Mouse (Mus musculus) neural tube, embryonic 11.5 days (tissue): ENCODE data around the gene Nt5c2. TPM values are rescaled to one million over a fixed set of nuclear protein-coding genes. Genes with fewer than 3 reads are reported as not detected.
"Not testable (repeated sequence)": the region's sequence is repeated elsewhere in the genome, so short reads cannot be mapped to it uniquely, and the experiment has no call there.

Experiments
- ATAC-seq: fragments of 200-750 bp; cut with Nextera tagmentation; 2 replicates; pipeline ENCODE4 v1.8.0; 2017; ENCODE audit warnings: moderate number of reproducible peaks, mild to moderate bottlenecking, moderate TSS enrichment, moderate library complexity; ENCODE audit not compliant: insufficient read depth, low FRiP score, low TSS enrichment
- DNase-seq: peaks from one replicate; pipeline ENCODE4 v3.0.0-alpha.2; 2015; ENCODE audit warnings: low spot score
- H3K27ac ChIP-seq: fragments of 300-500 bp; sonication (generic); 2 replicates; pipeline ENCODE4 v1.5.1; 2014; ENCODE audit warnings: low read depth, mild to moderate bottlenecking, low read length
- H3K27me3 ChIP-seq: fragments of 300-500 bp; sonication (generic); 2 replicates; pipeline ENCODE4 v1.6.1; 2014; ENCODE audit warnings: mild to moderate bottlenecking, low read length, mixed read lengths; ENCODE audit not compliant: control insufficient read depth, insufficient read depth
- H3K36me3 ChIP-seq: fragments of 300-500 bp; sonication (generic); 2 replicates; pipeline ENCODE4 v1.6.1; 2014; ENCODE audit warnings: mild to moderate bottlenecking, low read length, moderate library complexity, mixed read lengths; ENCODE audit not compliant: control insufficient read depth, insufficient read depth
- H3K4me1 ChIP-seq: fragments of 300-500 bp; sonication (generic); 2 replicates; pipeline ENCODE4 v1.6.1; 2014; ENCODE audit warnings: low read length, mixed read lengths; ENCODE audit not compliant: control insufficient read depth, insufficient read depth
- H3K4me2 ChIP-seq: fragments of 300-500 bp; sonication (generic); 2 replicates; pipeline ENCODE4 v1.6.1; 2014; ENCODE audit warnings: low read depth, mild to moderate bottlenecking, moderate library complexity
- H3K4me3 ChIP-seq: fragments of 300-500 bp; sonication (generic); 2 replicates; pipeline ENCODE4 v1.5.1; 2014; ENCODE audit warnings: low read depth, low read length
- H3K9ac ChIP-seq: fragments of 300-500 bp; sonication (generic); 2 replicates; pipeline ENCODE4 v1.6.1; 2014; ENCODE audit warnings: mild to moderate bottlenecking, low read length
- H3K9me3 ChIP-seq: fragments of 300-500 bp; sonication (generic); 2 replicates; pipeline ENCODE4 v1.6.1; 2016; ENCODE audit warnings: low read length; ENCODE audit not compliant: control insufficient read depth
- WGBS: fragments of 180-500 bp; shearing (Covaris S2); extraction: QIAGEN DNeasy Blood & Tissue Kit; methylation state at CpG from one replicate; pipeline ENCODE4 v1.1.7; 2014; 5-methylcytosine and 5-hydroxymethylcytosine counted together
- polyA plus RNA-seq: library from polyadenylated mRNA; unstranded; fragments of >200 nt; fragmentation: Nextera tagmentation; extraction: Ambion mirVana; gene quantifications from 2 replicates; pipeline ENCODE4 v1.2.1, GENCODE M21; 2014

Gene Nt5c2
- polyA plus RNA-seq, 1 experiment from 2014 or later = 68.3 TPM

DNA sequence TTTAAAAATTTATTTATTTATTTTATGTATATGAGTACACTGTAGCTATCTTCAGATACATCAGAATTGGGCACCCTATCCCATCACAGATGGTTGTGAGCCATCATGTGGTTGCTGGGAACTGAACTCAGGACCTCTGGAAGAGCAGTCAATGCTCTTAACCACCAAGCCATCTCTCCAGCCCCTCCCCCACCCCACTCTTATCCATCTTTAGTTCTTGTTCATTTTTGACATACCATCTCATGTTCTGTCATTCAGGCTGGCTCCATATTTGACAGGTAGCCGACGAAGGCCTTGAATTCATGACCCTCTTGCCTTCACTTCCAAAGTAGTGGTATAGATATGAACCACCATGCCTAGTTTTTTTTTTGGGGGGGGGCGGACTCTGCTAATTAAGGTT is 36.9 kb downstream of the Nt5c2 start:
- not testable (repeated sequence) for H3K4me2 ChIP-seq, H3K27me3 ChIP-seq, ATAC-seq, H3K27ac ChIP-seq, H3K9me3 ChIP-seq, DNase-seq, H3K4me3 ChIP-seq, H3K4me1 ChIP-seq, H3K36me3 ChIP-seq, H3K9ac ChIP-seq
- WGBS = 95% methylated on average over 3 of the region's 3 CpGs

DNA sequence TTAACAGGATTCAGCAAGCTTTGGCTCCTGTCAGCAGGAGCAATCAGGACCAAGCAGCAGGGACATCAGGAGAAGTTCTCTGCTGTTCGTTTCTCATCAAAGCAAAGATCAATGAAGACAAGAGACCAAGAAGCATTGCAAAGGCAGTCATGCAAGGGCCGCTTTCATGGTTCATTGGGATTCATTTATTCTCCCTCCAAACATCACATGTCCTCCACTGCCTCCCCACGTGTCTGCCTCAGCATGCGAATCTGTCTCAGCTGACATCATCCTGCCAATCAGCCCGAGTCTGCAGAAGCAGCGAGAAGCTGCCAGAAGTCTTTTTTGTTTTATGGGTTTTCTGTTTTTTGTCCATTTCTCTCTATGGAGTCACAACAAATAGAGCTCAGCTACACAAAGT is 37.5 kb downstream of the Nt5c2 start:
- H3K27ac ChIP-seq = no peak overlapping the region
- no peak overlapping the region for H3K4me3 ChIP-seq
- no peaks in the 10 kb centered on the region for H3K36me3 ChIP-seq
- no peaks in the 10 kb centered on the region for H3K4me1 ChIP-seq
- DNase-seq (peak; percentile 26), ATAC-seq (no peak)
- H3K27me3 ChIP-seq = no peaks in the 10 kb centered on the region
- H3K9me3 ChIP-seq = no peaks in the 10 kb centered on the region
- no peak overlapping the region for H3K9ac ChIP-seq
- 44% methylated on average over 6 of the region's 6 CpGs for WGBS
- no peak overlapping the region for H3K4me2 ChIP-seq

GRCm38 (mm10) chr19:46976743-46977142 is 38.2 kb downstream of the Nt5c2 start:
- DNase-seq (no peak), ATAC-seq (no peak)
- no peak overlapping the region for H3K9ac ChIP-seq
- no peak overlapping the region for H3K27ac ChIP-seq
- WGBS = 72% methylated on average over 2 of the region's 2 CpGs
- no peaks in the 10 kb centered on the region for H3K27me3 ChIP-seq
- H3K4me2 ChIP-seq = no peak overlapping the region
- H3K4me1 ChIP-seq = peaks cover 3% of the 10 kb centered on the region; the same call in 1 of the 2 replicates
- H3K4me3 ChIP-seq = no peak overlapping the region
- H3K36me3 ChIP-seq = no peaks in the 10 kb centered on the region
- H3K9me3 ChIP-seq = no peaks in the 10 kb centered on the region

- H3K27ac ChIP-seq = no peak overlapping the region
- H3K36me3 ChIP-seq = no peaks in the 10 kb centered on the region
- H3K27me3 ChIP-seq = no peaks in the 10 kb centered on the region
- no peak overlapping the region for H3K4me3 ChIP-seq
- H3K4me2 ChIP-seq = no peak overlapping the region
- H3K9me3 ChIP-seq = no peaks in the 10 kb centered on the region
- H3K9ac ChIP-seq = no peak overlapping the region
- peaks cover 9% of the 10 kb centered on the region for H3K4me1 ChIP-seq
- DNase-seq (no peak), ATAC-seq (no peak)
- 87% methylated on average over 8 of the region's 8 CpGs for WGBS
These were observed 39.0 kb downstream of the Nt5c2 start for GRCm38 (mm10) chr19:46975997-46976396.

GRCm38 (mm10) chr19:46975565-46975964 is 39.4 kb downstream of the Nt5c2 start:
- H3K4me2 ChIP-seq = no peak overlapping the region
- no peaks in the 10 kb centered on the region for H3K27me3 ChIP-seq
- no peak overlapping the region for H3K27ac ChIP-seq
- no peak for DNase-seq
- no peak for ATAC-seq
- H3K9ac ChIP-seq = no peak overlapping the region
- H3K4me3 ChIP-seq = no peak overlapping the region
- H3K36me3 ChIP-seq = no peaks in the 10 kb centered on the region
- 81% methylated on average over 4 of the region's 4 CpGs for WGBS
- peaks cover 9% of the 10 kb centered on the region for H3K4me1 ChIP-seq
- H3K9me3 ChIP-seq = no peaks in the 10 kb centered on the region

- no peak overlapping the region for H3K4me3 ChIP-seq
- H3K27ac ChIP-seq = no peak overlapping the region
- H3K27me3 ChIP-seq = no peaks in the 10 kb centered on the region
- no peak for ATAC-seq
- H3K9ac ChIP-seq = no peak overlapping the region
- H3K9me3 ChIP-seq = no peaks in the 10 kb centered on the region
- H3K36me3 ChIP-seq = no peaks in the 10 kb centered on the region
- no peak overlapping the region for H3K4me2 ChIP-seq
- DNase-seq = no peak
- WGBS = 95% methylated on average over 3 of the region's 3 CpGs
- H3K4me1 ChIP-seq = peaks cover 9% of the 10 kb centered on the region
These were observed 42.8 kb downstream of the Nt5c2 start for GRCm38 (mm10) chr19:46972159-46972558.

DNA sequence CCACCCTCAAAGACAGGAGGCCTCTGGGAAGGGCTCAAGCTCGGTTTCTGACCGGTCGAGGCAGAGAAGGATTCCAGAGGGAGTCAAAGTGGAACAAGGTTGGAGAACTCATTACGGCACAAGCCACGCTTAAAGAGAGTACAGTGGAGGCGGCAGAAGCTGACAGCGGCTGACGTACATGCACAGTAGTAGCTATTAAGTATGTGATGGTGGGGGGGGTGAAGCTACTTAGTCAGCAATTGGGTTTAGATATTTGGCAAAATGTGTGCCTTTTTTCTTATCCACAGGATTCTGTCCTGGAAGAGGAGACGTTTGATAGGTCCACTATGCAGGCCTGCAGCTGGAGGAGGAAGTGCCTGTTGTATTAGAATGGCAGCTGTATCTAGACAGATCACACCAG is 43.2 kb downstream of the Nt5c2 start:
- peak; percentile 18 for DNase-seq
- WGBS = 63% methylated on average over 9 of the region's 9 CpGs
- Histone ChIP-seq H3K36me3 (no peaks in the 10 kb centered on the region), H3K4me1 (peaks cover 9% of the 10 kb centered on the region), H3K9me3 (no peaks in the 10 kb centered on the region), H3K4me2 (no peak overlapping the region), H3K27ac (peak overlapping the region; percentile 79), H3K4me3 (no peak overlapping the region), H3K9ac (peak overlapping the region; percentile 35; the same call in 1 of the 2 replicates), H3K27me3 (no peaks in the 10 kb centered on the region)
- ATAC-seq = no peak

GRCm38 (mm10) chr19:46971051-46971689 is 43.8 kb downstream of the Nt5c2 start:
- 0 out of 2 replicates have a peak, but pooled peaks have one; percentile 55 for ATAC-seq
- WGBS = 40% methylated on average over 8 of the region's 8 CpGs
- DNase-seq = peak; percentile 38

DNA sequence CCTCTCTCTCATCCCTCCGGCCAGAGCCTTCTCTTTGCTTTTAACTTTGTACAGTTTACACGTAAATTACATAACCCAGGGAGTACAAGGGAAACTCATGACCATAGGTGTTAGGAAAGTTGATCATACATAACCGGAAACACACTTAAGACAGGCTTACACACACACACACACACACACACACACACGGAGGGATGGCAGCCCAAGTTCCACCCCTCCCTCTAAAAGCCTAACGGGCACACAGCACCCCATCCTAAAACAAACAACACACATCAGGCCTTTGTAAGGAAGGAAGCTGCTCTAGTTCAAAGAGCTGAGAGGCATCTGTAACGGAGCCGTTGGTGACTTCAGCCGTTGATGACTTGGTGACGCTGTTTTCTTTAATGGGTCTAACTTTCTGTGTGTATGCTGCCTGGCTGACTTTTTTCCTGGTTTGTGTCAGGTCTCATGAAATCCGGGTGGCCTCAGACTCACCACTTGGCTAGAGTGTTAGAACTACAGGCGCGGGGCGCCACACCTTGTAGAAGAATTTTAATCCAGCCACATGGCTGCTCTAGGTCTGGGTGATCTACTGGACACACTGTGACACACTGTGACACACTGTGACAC is 44.7 kb downstream of the Nt5c2 start:
- no peak for ATAC-seq
- WGBS = 57% methylated on average over 13 of the region's 13 CpGs

More at GRCm38 (mm10) chr19:46971051-46971689, 43.8 kb downstream of the Nt5c2 start:
- H3K36me3 ChIP-seq = no peaks in the 10 kb centered on the region
- H3K9me3 ChIP-seq = no peaks in the 10 kb centered on the region
- H3K4me2 ChIP-seq = no peak overlapping the region
- no peak overlapping the region for H3K4me3 ChIP-seq
- H3K9ac ChIP-seq = peak overlapping the region; percentile 35
- H3K27me3 ChIP-seq = no peaks in the 10 kb centered on the region
- H3K4me1 ChIP-seq = peaks cover 9% of the 10 kb centered on the region
- peak overlapping the region; percentile 79 for H3K27ac ChIP-seq

More for the DNA sequence above, 44.7 kb downstream of the Nt5c2 start:
- DNase-seq = no peak
- Histone ChIP-seq H3K4me3 (no peak overlapping the region), H3K36me3 (no peaks in the 10 kb centered on the region), H3K4me2 (no peak overlapping the region), H3K9ac (no peak overlapping the region), H3K27ac (no peak overlapping the region), H3K4me1 (peaks cover 9% of the 10 kb centered on the region), H3K27me3 (no peaks in the 10 kb centered on the region), H3K9me3 (no peaks in the 10 kb centered on the region)
